Mouse (Mus musculus): Measurements from ENCODE around the gene Gadd45g. TPM values are rescaled to one million over a fixed set of nuclear protein-coding genes. Genes with fewer than 3 reads are reported as not detected.
A peak's percentile ranks its signal among the peaks of the same experiment; 100 is the strongest.
"Not testable (repeated sequence)": the region's sequence is repeated elsewhere in the genome, so short reads cannot be mapped to it uniquely, and the experiment has no call there.

Gadd45g gene
- polyA plus RNA-seq, 1 experiment = 66.9 TPM

- no peak for TF ChIP-seq POLR2A (IDR thresholded peaks at IDR 0.05; ENCODE audit: low read depth, low read length)
- TF ChIP-seq CTCF (IDR thresholded peaks at IDR 0.05; ENCODE audit: borderline replicate concordance, insufficient read depth, low read length) = no peak
- Histone ChIP-seq H3K27ac (ENCODE audit: insufficient read depth, low read length) (no peak overlapping the region), H3K4me1 (ENCODE audit: control insufficient read depth, insufficient read depth, low read length) (no peaks in the 10 kb centered on the region), H3K4me3 (ENCODE audit: insufficient read depth, low read length) (no peak overlapping the region)
Measured at GRCm38 (mm10) chr13:51833611-51834010, 12.9 kb upstream of the Gadd45g start.

GRCm38 (mm10) chr13:51834024-51834423 lies 12.5 kb upstream of the Gadd45g start:
- H3K27ac ChIP-seq (ENCODE audit: insufficient read depth, low read length); H3K4me3 ChIP-seq (ENCODE audit: insufficient read depth, low read length); H3K4me1 ChIP-seq (ENCODE audit: control insufficient read depth, insufficient read depth, low read length): not testable (repeated sequence)

GRCm38 (mm10) chr13:51834520-51834919 lies 12.0 kb upstream of the Gadd45g start:
- no peak overlapping the region for H3K4me3 ChIP-seq (ENCODE audit: insufficient read depth, low read length)
- TF ChIP-seq POLR2A (IDR thresholded peaks at IDR 0.05; ENCODE audit: low read depth, low read length) = no peak
- TF ChIP-seq CTCF (IDR thresholded peaks at IDR 0.05; ENCODE audit: borderline replicate concordance, insufficient read depth, low read length) = no peak
- H3K4me1 ChIP-seq (ENCODE audit: control insufficient read depth, insufficient read depth, low read length) = no peaks in the 10 kb centered on the region
- H3K27ac ChIP-seq (ENCODE audit: insufficient read depth, low read length) = no peak overlapping the region

- H3K4me1 ChIP-seq (ENCODE audit: control insufficient read depth, insufficient read depth, low read length); H3K4me3 ChIP-seq (ENCODE audit: insufficient read depth, low read length); H3K27ac ChIP-seq (ENCODE audit: insufficient read depth, low read length): not testable (repeated sequence)
Measured at GRCm38 (mm10) chr13:51835208-51835607, 11.3 kb upstream of the Gadd45g start.

- H3K27ac ChIP-seq (ENCODE audit: insufficient read depth, low read length) = no peak overlapping the region
- H3K4me1 ChIP-seq (ENCODE audit: control insufficient read depth, insufficient read depth, low read length) = peaks cover 10% of the 10 kb centered on the region; the same call in 1 of the 2 replicates
- no peak overlapping the region for H3K4me3 ChIP-seq (ENCODE audit: insufficient read depth, low read length)
- TF ChIP-seq CTCF (IDR thresholded peaks at IDR 0.05; ENCODE audit: borderline replicate concordance, insufficient read depth, low read length) (no peak), POLR2A (IDR thresholded peaks at IDR 0.05; ENCODE audit: low read depth, low read length) (no peak)
Measured at GRCm38 (mm10) chr13:51837402-51837801, 9.1 kb upstream of the Gadd45g start.

GRCm38 (mm10) chr13:51839250-51840026 lies 7.0 kb upstream of the Gadd45g start:
- TF ChIP-seq POLR2A (IDR thresholded peaks at IDR 0.05; ENCODE audit: low read depth, low read length) (no peak), CTCF (IDR thresholded peaks at IDR 0.05; ENCODE audit: borderline replicate concordance, insufficient read depth, low read length) (peak; percentile 59; the same call in 1 of the 2 replicates)
- no peak overlapping the region for H3K4me3 ChIP-seq (ENCODE audit: insufficient read depth, low read length)
- no peak overlapping the region for H3K27ac ChIP-seq (ENCODE audit: insufficient read depth, low read length)
- H3K4me1 ChIP-seq (ENCODE audit: control insufficient read depth, insufficient read depth, low read length) = peaks cover 12% of the 10 kb centered on the region; the same call in 1 of the 2 replicates

- TF ChIP-seq CTCF (IDR thresholded peaks at IDR 0.05; ENCODE audit: borderline replicate concordance, insufficient read depth, low read length) = no peak
- TF ChIP-seq POLR2A (IDR thresholded peaks at IDR 0.05; ENCODE audit: low read depth, low read length) = no peak
- Histone ChIP-seq H3K27ac (ENCODE audit: insufficient read depth, low read length) (no peak overlapping the region), H3K4me3 (ENCODE audit: insufficient read depth, low read length) (no peak overlapping the region), H3K4me1 (ENCODE audit: control insufficient read depth, insufficient read depth, low read length) (peaks cover 12% of the 10 kb centered on the region; the same call in 1 of the 2 replicates)
Measured at GRCm38 (mm10) chr13:51840702-51841101, 5.8 kb upstream of the Gadd45g start.

- TF ChIP-seq POLR2A (IDR thresholded peaks at IDR 0.05; ENCODE audit: low read depth, low read length) (no peak), CTCF (IDR thresholded peaks at IDR 0.05; ENCODE audit: borderline replicate concordance, insufficient read depth, low read length) (no peak)
- no peak overlapping the region for H3K27ac ChIP-seq (ENCODE audit: insufficient read depth, low read length)
- no peak overlapping the region for H3K4me3 ChIP-seq (ENCODE audit: insufficient read depth, low read length)
Measured at GRCm38 (mm10) chr13:51841541-51842115, 4.8 kb upstream of the Gadd45g start.

GRCm38 (mm10) chr13:51842191-51842590 lies 4.3 kb upstream of the Gadd45g start:
- peaks cover 12% of the 10 kb centered on the region; the same call in 1 of the 2 replicates for H3K4me1 ChIP-seq (ENCODE audit: control insufficient read depth, insufficient read depth, low read length)
- H3K4me3 ChIP-seq (ENCODE audit: insufficient read depth, low read length) = no peak overlapping the region
- TF ChIP-seq POLR2A (IDR thresholded peaks at IDR 0.05; ENCODE audit: low read depth, low read length) (no peak), CTCF (IDR thresholded peaks at IDR 0.05; ENCODE audit: borderline replicate concordance, insufficient read depth, low read length) (no peak)
- H3K27ac ChIP-seq (ENCODE audit: insufficient read depth, low read length) = no peak overlapping the region

More at GRCm38 (mm10) chr13:51841541-51842115, 4.8 kb upstream of the Gadd45g start:
- peaks cover 12% of the 10 kb centered on the region; the same call in 1 of the 2 replicates for H3K4me1 ChIP-seq (ENCODE audit: control insufficient read depth, insufficient read depth, low read length)

GRCm38 (mm10) chr13:51842773-51843172 lies 3.7 kb upstream of the Gadd45g start:
- H3K27ac ChIP-seq (ENCODE audit: insufficient read depth, low read length) = no peak overlapping the region
- TF ChIP-seq CTCF (IDR thresholded peaks at IDR 0.05; ENCODE audit: borderline replicate concordance, insufficient read depth, low read length) (no peak), POLR2A (IDR thresholded peaks at IDR 0.05; ENCODE audit: low read depth, low read length) (no peak)
- no peak overlapping the region for H3K4me3 ChIP-seq (ENCODE audit: insufficient read depth, low read length)
- H3K4me1 ChIP-seq (ENCODE audit: control insufficient read depth, insufficient read depth, low read length) = peaks cover 12% of the 10 kb centered on the region; the same call in 1 of the 2 replicates
